Mouse (Mus musculus): ENCODE data around the gene Csf1. TPM values are rescaled to one million over a fixed set of nuclear protein-coding genes. Genes with fewer than 3 reads are reported as not detected.

The Csf1 gene
- polyA plus RNA-seq, 1 experiment from 2014 or later = 11.0 TPM

GRCm38 (mm10) chr3:107787613-107788501, 27.6 kb upstream of the Csf1 start:
- no peak for ATAC-seq (ENCODE audit: insufficient number of reproducible peaks, insufficient read depth, low FRiP score, low read depth)
- Histone ChIP-seq H3K4me3 (ENCODE audit: low read depth, low read length) (no peak overlapping the region), H3K36me3 (ENCODE audit: control insufficient read depth, insufficient read depth, low read length) (no peaks in the 10 kb centered on the region), H3K4me2 (replicated peaks; ENCODE audit: low read depth, low read length) (no peak overlapping the region), H3K9ac (replicated peaks; ENCODE audit: low read depth, low read length) (no peak overlapping the region), H3K9me3 (ENCODE audit: control insufficient read depth, low read depth, low read length) (no peaks in the 10 kb centered on the region), H3K27me3 (ENCODE audit: control insufficient read depth, insufficient read depth, low read length) (no peaks in the 10 kb centered on the region), H3K4me1 (ENCODE audit: control insufficient read depth, insufficient read depth, low read length) (peaks cover 12% of the 10 kb centered on the region; the same call in 1 of the 2 replicates), H3K27ac (ENCODE audit: low read length) (no peak overlapping the region)
- WGBS = 71% methylated on average over 15 of the region's 15 CpGs

GRCm38 (mm10) chr3:107786980-107787612, 26.8 kb upstream of the Csf1 start:
- Histone ChIP-seq H3K4me3 (ENCODE audit: low read depth, low read length) (no peak overlapping the region), H3K9me3 (ENCODE audit: control insufficient read depth, low read depth, low read length) (no peaks in the 10 kb centered on the region), H3K4me1 (ENCODE audit: control insufficient read depth, insufficient read depth, low read length) (peaks cover 11% of the 10 kb centered on the region; the same call in 1 of the 2 replicates), H3K27ac (ENCODE audit: low read length) (no peak overlapping the region), H3K4me2 (replicated peaks; ENCODE audit: low read depth, low read length) (no peak overlapping the region), H3K27me3 (ENCODE audit: control insufficient read depth, insufficient read depth, low read length) (no peaks in the 10 kb centered on the region), H3K36me3 (ENCODE audit: control insufficient read depth, insufficient read depth, low read length) (no peaks in the 10 kb centered on the region), H3K9ac (replicated peaks; ENCODE audit: low read depth, low read length) (no peak overlapping the region)
- ATAC-seq (ENCODE audit: insufficient number of reproducible peaks, insufficient read depth, low FRiP score, low read depth) = peak; percentile 29; the same call in 1 of the 2 replicates
- 46% methylated on average over 11 of the region's 11 CpGs for WGBS

- WGBS = 97% methylated on average over 1 of the region's 1 CpGs
- no peaks in the 10 kb centered on the region for H3K9me3 ChIP-seq (ENCODE audit: control insufficient read depth, low read depth, low read length)
- H3K4me2 ChIP-seq (replicated peaks; ENCODE audit: low read depth, low read length) = no peak overlapping the region
- H3K4me1 ChIP-seq (ENCODE audit: control insufficient read depth, insufficient read depth, low read length) = peaks cover 11% of the 10 kb centered on the region; the same call in 1 of the 2 replicates
- H3K36me3 ChIP-seq (ENCODE audit: control insufficient read depth, insufficient read depth, low read length) = no peaks in the 10 kb centered on the region
- no peak overlapping the region for H3K9ac ChIP-seq (replicated peaks; ENCODE audit: low read depth, low read length)
- no peak overlapping the region for H3K4me3 ChIP-seq (ENCODE audit: low read depth, low read length)
- no peak overlapping the region for H3K27ac ChIP-seq (ENCODE audit: low read length)
- H3K27me3 ChIP-seq (ENCODE audit: control insufficient read depth, insufficient read depth, low read length) = no peaks in the 10 kb centered on the region
- ATAC-seq (ENCODE audit: insufficient number of reproducible peaks, insufficient read depth, low FRiP score, low read depth) = no peak
Measured at GRCm38 (mm10) chr3:107786344-107786743, 26.1 kb upstream of the Csf1 start.

GRCm38 (mm10) chr3:107785546-107785945, 25.3 kb upstream of the Csf1 start:
- ATAC-seq (ENCODE audit: insufficient number of reproducible peaks, insufficient read depth, low FRiP score, low read depth) = no peak
- Histone ChIP-seq H3K4me3 (ENCODE audit: low read depth, low read length) (no peak overlapping the region), H3K9me3 (ENCODE audit: control insufficient read depth, low read depth, low read length) (no peaks in the 10 kb centered on the region), H3K4me2 (replicated peaks; ENCODE audit: low read depth, low read length) (no peak overlapping the region), H3K9ac (replicated peaks; ENCODE audit: low read depth, low read length) (no peak overlapping the region), H3K36me3 (ENCODE audit: control insufficient read depth, insufficient read depth, low read length) (no peaks in the 10 kb centered on the region), H3K27ac (ENCODE audit: low read length) (no peak overlapping the region), H3K27me3 (ENCODE audit: control insufficient read depth, insufficient read depth, low read length) (no peaks in the 10 kb centered on the region), H3K4me1 (ENCODE audit: control insufficient read depth, insufficient read depth, low read length) (peaks cover 11% of the 10 kb centered on the region; the same call in 1 of the 2 replicates)
- WGBS = 67% methylated on average over 4 of the region's 4 CpGs

DNA sequence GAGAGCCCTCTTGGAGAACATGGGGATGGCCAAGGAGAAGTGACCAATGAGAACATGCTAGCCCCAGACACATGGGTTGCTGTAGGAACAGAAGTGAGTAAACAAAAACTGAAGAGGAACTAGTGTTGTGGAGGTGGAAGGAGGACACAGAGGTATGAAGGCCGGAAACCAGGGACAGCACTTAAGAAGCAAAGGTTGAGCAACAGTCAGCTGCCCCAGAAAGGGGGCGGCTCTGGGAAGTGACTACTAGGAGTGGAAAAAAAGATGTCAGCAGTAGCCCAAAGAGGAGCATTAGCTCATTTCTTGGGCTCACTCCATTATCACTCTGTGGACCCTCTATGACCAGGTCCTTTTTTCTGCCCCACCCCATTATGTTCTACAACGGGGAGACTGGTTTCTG, 23.0 kb upstream of the Csf1 start:
- Histone ChIP-seq H3K27ac (ENCODE audit: low read length) (no peak overlapping the region), H3K9me3 (ENCODE audit: control insufficient read depth, low read depth, low read length) (no peaks in the 10 kb centered on the region), H3K4me1 (ENCODE audit: control insufficient read depth, insufficient read depth, low read length) (peaks cover 11% of the 10 kb centered on the region; the same call in 1 of the 2 replicates), H3K27me3 (ENCODE audit: control insufficient read depth, insufficient read depth, low read length) (no peaks in the 10 kb centered on the region), H3K4me3 (ENCODE audit: low read depth, low read length) (no peak overlapping the region), H3K9ac (replicated peaks; ENCODE audit: low read depth, low read length) (no peak overlapping the region), H3K4me2 (replicated peaks; ENCODE audit: low read depth, low read length) (no peak overlapping the region), H3K36me3 (ENCODE audit: control insufficient read depth, insufficient read depth, low read length) (no peaks in the 10 kb centered on the region)
- 89% methylated on average over 3 of the region's 3 CpGs for WGBS
- no peak for ATAC-seq (ENCODE audit: insufficient number of reproducible peaks, insufficient read depth, low FRiP score, low read depth)

- 0 out of 2 replicates have a peak, but pooled peaks cover 4% of the 10 kb centered on the region for H3K4me1 ChIP-seq (ENCODE audit: control insufficient read depth, insufficient read depth, low read length)
- H3K27me3 ChIP-seq (ENCODE audit: control insufficient read depth, insufficient read depth, low read length) = no peaks in the 10 kb centered on the region
- H3K9ac ChIP-seq (replicated peaks; ENCODE audit: low read depth, low read length) = no peak overlapping the region
- ATAC-seq (ENCODE audit: insufficient number of reproducible peaks, insufficient read depth, low FRiP score, low read depth) = no peak
- no peak overlapping the region for H3K27ac ChIP-seq (ENCODE audit: low read length)
- 93% methylated on average over 5 of the region's 5 CpGs for WGBS
- H3K36me3 ChIP-seq (ENCODE audit: control insufficient read depth, insufficient read depth, low read length) = no peaks in the 10 kb centered on the region
- no peaks in the 10 kb centered on the region for H3K9me3 ChIP-seq (ENCODE audit: control insufficient read depth, low read depth, low read length)
- H3K4me3 ChIP-seq (ENCODE audit: low read depth, low read length) = no peak overlapping the region
- no peak overlapping the region for H3K4me2 ChIP-seq (replicated peaks; ENCODE audit: low read depth, low read length)
Measured at GRCm38 (mm10) chr3:107781304-107781703, 21.0 kb upstream of the Csf1 start.

DNA sequence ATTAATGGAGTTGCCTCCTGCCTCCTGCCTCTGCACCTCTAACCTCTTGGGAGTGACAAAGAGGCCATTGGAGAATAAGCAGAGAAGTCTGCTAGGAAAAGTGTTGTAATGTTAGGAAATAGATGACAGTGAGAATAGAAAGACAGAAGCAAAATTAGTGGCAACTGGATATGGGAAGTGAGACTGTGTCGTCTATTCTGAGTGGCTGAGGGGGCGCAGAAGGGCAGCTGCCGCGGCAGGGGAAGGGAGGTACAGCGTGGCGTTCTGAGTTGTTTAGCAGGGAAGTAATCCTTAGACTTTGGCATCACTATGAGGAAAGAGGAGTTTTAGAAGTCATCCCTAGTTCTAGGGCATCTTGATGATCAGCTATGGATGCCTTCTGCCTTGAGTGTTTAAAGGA, 17.7 kb upstream of the Csf1 start:
- H3K9me3 ChIP-seq (ENCODE audit: control insufficient read depth, low read depth, low read length) = no peaks in the 10 kb centered on the region
- no peak overlapping the region for H3K4me2 ChIP-seq (replicated peaks; ENCODE audit: low read depth, low read length)
- 58% methylated on average over 6 of the region's 6 CpGs for WGBS
- no peaks in the 10 kb centered on the region for H3K36me3 ChIP-seq (ENCODE audit: control insufficient read depth, insufficient read depth, low read length)
- no peak for ATAC-seq (ENCODE audit: insufficient number of reproducible peaks, insufficient read depth, low FRiP score, low read depth)
- H3K9ac ChIP-seq (replicated peaks; ENCODE audit: low read depth, low read length) = no peak overlapping the region
- 0 out of 2 replicates have a peak, but pooled peaks cover 6% of the 10 kb centered on the region for H3K4me1 ChIP-seq (ENCODE audit: control insufficient read depth, insufficient read depth, low read length)
- no peaks in the 10 kb centered on the region for H3K27me3 ChIP-seq (ENCODE audit: control insufficient read depth, insufficient read depth, low read length)
- no peak overlapping the region for H3K4me3 ChIP-seq (ENCODE audit: low read depth, low read length)
- H3K27ac ChIP-seq (ENCODE audit: low read length) = no peak overlapping the region

GRCm38 (mm10) chr3:107776295-107776694, 16.0 kb upstream of the Csf1 start:
- Histone ChIP-seq H3K36me3 (ENCODE audit: control insufficient read depth, insufficient read depth, low read length) (no peaks in the 10 kb centered on the region), H3K4me2 (replicated peaks; ENCODE audit: low read depth, low read length) (no peak overlapping the region), H3K9me3 (ENCODE audit: control insufficient read depth, low read depth, low read length) (no peaks in the 10 kb centered on the region), H3K4me3 (ENCODE audit: low read depth, low read length) (no peak overlapping the region), H3K27me3 (ENCODE audit: control insufficient read depth, insufficient read depth, low read length) (no peaks in the 10 kb centered on the region), H3K9ac (replicated peaks; ENCODE audit: low read depth, low read length) (no peak overlapping the region), H3K27ac (ENCODE audit: low read length) (no peak overlapping the region), H3K4me1 (ENCODE audit: control insufficient read depth, insufficient read depth, low read length) (0 out of 2 replicates have a peak, but pooled peaks cover 6% of the 10 kb centered on the region)
- ATAC-seq (ENCODE audit: insufficient number of reproducible peaks, insufficient read depth, low FRiP score, low read depth) = no peak
- WGBS = 41% methylated on average over 3 of the region's 3 CpGs

All from stomach, embryonic 14.5 days (tissue).